Mouse (Mus musculus): ENCODE results near the gene Ehhadh.
A peak's percentile ranks its signal among the peaks of the same experiment; 100 is the strongest.
"Not testable (repeated sequence)": the region's sequence is repeated elsewhere in the genome, so short reads cannot be mapped to it uniquely, and the experiment has no call there.

Gene Ehhadh

DNA sequence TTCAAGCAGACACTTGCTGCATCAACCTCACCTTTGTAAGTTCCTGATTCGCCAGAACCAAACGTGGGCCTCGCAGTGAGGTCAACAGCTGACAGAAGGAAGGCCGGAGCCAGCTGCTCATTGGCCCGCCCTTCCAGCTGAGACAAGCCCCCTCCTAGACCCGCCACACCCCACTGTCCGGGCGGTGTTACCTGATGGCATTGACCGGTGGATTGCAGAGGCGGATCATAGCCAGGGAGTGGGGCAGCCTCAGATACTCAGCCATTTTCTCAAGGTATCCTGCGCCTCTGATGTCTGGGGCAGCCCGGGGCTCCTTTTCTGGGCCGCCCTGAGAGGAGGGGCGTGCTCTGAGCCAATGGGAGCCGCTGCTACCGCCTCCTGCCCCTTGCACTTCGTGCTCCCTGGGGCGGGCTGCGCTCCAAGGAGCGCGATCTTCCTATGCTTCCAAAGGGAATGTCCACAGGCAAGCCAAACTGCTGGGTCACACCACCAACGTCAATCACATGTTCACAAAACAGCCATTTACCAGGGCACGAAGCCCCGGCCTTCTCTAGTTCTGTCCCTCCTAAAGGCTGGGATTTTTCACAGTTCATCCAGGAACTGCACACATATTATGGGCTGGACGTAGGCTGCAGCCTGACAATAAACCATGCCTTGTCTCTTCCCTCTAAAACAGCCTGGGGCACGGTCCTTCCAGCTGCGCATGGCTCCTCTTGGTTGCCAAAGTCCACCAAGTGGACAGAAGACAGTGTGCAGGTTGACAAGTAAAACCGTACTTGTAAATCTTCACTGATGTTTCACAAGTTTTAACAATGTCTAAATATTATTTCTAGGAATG is at the start of gene Ehhadh:
Gene Ehhadh (minus strand): TSS at position 292 of the 838 bp plus-strand sequence.
- DNase-seq, result peak; percentile 45

DNA sequence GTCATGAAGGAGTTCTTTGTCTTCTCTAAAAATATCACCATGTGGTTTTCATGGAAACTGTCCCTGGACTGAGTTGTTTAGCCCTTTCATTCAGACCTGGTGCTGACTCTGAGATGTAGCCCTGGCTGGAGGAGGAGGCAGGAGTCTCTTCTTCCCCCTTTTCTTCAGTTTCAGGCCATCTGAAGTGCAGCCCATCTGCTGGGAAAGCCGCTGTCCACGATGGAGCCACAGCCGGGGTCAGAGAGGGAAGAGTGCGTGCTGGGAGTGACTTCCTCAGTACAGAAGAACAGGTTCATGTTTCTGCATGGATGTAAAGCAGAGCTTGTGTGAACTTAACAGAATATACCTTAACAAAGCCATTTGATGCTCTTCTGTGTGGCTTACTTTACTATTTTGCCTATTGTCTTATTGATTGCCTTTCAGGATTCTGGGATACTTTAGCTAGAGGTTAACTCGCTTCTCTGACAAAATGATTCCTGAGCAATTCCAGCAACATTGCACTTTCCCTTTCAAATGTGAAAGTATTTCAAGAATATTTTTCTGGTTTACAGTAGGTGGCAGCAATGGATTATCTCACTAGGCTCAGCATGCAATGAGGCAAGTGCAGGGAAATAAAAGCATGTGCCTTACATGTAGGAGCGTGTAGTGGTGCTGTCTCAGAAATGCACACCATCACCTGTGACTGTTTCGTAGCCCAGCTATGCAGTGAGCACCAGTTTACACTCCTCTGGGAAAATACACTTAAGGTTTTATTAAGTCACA is 48.9 kb upstream of the Ehhadh start:
- no peak for DNase-seq

DNA sequence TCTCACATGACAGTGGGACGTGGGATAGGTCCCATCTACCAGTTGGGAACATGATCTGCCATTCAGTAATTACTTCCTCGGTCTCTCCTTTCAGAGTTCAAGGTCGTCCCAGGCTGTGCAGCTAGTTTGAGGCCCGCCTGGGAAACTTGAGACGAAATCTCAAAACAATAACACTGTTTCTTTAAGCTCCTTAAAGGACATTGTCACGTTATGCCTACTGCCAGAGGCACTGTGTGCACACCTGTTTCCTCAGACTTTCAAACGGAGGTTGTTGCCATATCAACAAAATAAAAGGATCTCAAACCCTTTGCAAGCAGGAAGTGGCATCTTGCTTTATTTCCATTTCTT is 48.0 kb upstream of the Ehhadh start:
- no peak for DNase-seq

DNA sequence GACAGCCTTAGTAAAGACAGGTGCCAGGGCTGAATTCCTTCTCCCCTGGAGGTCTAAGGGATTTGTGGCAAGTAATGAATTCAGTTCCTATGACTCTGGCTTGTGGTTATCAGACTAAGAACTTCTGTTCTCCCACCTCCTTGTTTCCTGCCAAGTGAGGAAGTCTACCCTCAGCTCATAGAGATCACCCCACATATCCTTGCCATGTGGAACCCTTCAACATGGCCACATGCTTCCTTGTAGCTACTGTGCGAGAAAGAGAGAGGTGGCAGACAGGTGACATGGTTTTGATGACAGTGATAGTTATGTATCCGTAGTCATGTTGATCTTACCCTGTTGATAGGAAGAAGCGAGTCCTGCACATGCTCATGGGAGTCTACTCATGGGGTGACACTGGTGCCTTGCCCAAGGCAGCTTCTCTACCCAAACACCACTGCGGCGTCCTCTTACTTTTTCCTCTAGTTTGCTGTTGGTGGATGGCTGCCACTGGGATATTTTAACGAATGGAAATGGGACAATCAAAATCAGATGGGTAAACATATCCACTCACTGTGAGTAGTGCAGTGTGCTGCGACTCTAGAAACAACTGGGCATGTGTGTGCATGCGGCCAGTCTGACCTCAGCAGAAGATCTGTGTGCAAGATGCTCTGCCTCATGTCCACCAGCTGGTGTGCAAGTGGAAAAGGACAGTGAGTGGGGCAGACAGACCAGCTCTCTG is 47.4 kb upstream of the Ehhadh start:
- DNase-seq, result no peak

DNA sequence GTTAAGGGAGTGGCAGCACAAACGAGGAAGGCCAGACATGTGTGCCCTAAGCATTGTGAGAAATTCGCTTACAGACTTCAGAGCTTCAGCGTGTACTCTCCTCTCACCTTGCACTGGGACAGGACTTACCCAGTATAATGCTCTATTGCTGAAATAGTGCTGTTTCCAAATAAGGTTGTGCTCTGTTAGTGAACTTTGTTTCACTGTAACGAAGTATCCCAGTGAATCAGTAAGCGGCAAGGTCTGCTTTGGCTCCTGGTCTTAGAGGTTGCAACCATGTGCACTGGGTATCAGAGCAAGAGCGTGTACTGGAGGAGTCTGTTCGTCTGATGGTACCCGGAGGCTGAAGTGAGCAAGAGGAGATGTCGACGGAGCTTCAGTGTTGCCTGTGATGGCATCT is 46.4 kb upstream of the Ehhadh start:
- no peak for DNase-seq

DNA sequence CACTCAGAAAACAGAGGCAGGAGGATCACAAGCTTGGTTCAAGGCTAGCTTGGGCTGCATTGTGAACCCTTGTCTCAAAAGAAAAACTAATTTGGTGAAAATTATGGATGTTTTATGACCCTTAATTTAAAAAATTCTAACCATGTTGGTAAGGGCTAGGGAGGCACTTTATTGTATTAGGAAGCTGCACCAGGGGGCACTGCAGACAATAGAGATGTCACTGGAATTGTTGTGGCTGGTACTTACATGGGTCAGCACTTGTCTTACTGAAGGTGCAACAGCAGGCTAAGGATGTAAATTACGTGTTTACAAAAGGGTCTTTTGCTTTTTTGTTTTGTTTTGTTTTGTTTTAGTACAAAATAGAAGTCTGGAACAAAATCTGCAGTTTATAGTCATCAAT is 45.9 kb upstream of the Ehhadh start:
- no peak for DNase-seq

DNA sequence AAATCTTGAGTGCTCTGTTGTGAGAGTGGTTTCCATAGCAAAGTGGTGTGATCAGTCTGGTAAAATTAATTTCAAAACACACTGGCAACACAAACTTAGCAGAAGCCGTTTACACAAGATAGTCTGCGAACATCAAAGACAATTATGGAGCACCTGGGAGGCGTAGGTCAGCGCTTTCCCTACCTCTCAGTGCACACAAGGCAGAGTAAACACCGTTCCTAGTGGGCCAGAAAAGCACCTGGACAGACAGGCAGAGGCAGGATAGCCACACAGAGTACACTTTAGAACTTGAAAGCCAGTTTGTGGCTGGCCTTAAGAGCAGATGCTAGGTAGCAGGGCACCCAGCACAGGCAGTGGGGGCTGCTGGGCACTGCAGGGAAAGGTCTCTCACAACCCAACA is 44.2 kb upstream of the Ehhadh start:
- DNase-seq, result no peak

DNA sequence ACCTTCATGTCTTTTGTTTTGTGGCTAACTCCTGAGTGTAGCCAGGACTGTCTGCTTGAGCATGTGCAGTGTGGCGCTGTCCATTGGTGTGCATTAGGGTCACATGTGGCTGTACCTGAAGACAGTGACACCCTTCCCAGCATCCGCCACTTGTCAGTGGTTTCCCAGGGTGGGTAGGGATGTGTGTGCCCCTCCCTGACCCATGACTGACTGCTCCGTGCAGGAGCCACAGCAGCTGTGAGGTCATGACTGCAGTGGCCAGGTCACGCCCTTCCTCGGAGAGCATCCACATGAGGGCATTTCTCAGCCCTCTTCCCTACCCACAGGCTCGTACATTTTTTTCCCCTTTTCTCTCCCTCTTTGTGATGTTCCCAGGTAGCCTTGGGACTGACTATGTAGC is 43.2 kb upstream of the Ehhadh start:
- DNase-seq, result no peak

DNA sequence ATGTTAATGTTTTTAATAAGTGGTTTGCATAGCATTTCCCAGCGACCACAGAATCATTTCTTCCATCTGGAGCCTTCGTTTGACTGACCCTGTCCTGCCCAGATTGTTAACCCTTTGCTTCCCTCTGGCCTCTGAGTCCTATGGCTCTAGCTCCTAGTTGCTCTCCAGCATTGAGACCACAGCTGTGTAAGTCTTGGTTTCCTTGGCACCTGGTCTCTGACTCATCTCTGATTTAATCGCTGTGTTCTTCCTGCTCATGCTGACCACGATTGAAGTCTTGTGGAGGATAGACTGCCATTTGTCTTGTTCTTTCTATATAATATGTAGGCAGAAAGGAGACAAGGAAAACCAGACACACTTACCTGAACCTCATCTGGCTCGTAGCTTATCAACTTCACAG is 42.1 kb upstream of the Ehhadh start:
- DNase-seq, result no peak

DNA sequence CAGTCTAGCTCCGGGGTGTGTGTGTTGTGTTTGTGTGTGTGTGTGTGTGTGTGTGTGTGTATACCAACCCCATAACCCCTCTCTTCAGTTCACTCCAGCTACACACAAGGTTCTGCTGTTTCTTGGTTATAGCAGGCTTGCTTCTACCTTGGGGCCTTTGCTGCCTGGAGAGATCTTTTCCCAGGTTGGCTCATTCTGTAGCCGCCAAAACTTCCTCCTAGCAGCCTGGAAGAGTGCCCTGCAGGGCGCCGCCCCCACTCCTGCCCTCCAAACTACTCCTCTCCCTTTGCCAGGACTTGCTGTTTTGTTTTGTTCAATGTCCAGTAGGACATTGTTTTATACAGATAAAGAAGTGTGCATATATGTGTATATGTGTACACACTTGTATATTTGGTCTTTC is 40.0 kb upstream of the Ehhadh start:
- DNase-seq, result no peak

DNA sequence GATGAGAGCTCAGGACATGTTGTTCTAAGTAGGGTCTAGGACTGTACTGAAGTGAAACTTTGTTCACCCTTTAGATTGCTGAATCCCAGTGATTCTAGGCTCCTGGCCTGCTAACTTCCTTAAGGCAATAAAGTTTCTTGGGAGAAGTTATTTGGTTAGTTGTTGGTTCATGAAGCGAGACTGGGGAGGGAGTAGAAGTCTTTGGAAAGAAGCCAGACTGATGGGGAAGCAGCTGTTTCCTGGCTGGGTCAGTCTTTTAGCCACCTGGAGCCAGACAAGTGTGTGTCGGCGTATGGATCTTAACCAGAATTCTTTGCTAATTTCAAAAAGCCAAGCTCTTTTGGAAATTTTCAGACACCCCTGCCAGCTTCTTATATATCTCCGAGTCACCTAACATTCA is 39.5 kb upstream of the Ehhadh start:
- peak; percentile 17 for DNase-seq

DNA sequence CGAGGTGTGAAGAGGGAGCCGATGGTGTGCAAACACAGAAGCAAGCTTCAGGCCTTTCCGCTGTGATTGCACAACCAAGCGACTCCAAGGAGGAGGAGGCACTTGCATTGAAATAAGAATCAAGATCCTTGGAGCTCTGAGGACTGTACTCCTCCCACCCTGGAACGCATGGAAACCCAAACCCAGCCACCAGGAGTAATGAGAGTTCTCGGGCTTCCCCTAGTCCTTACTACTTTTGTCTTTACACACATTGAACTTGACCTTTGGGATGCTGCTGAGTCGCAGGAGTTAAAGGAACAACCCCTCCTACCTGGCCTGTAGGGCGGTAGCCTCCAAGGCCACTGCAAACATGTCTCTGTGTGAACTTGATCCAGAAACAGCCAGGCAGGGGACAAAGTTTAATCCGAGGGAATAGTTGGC is 38.0 kb upstream of the Ehhadh start:
- DNase-seq, result no peak

DNA sequence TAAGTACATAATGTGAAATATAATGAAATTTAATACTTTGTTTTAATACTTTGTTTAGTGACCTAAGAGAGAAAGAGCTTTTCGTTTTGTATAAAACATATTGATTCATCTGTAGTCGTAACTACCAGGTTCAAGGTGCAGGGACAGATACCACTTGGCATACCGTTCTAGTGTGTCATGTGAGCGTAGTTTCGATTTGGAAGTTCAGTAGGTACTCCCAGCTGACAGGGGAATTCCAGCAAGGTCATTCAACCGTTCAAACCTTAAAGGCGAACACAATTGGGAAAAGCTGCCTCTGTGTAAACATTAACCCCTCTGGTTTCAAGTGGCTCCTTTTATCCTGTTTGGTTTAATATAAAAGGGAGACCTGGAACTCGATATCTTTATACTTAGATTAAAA is 31.0 kb upstream of the Ehhadh start:
- no peak for DNase-seq

DNA sequence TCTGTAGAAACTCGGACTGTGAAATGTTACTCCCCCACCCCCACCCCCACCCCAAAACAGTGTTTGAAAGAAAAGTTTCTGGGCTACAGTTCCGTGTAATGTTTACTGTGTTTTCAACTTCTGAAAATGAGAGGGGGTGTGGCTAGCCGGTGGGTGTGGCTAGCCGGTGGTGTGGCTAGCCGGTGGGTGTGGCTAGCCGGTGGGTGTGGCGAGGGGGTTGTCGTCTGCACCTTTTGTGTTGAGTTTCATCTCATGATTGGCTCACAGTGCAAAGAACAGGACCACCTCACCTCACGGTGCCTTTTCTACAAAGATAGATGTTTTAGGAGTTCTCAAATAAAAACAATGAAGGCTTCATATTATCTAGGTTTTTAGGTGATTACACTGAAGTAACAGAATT is 30.5 kb upstream of the Ehhadh start:
- DNase-seq, result no peak

DNA sequence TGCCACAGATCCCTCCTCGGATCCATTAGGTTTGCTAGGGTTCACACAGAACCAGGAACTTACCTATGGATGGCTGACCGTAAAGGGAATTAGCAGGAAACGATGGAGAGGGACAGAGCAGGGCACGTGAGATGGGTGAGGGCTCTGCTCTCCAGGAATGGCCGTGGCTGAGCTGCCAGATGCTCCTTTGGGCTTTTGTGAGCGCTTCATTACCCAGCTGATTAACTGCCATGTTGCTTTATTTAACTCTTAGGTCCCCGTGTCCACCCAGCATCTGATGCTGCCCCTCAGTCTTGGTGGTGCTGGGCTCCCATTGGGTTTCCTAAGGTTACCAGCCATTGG is 28.0 kb upstream of the Ehhadh start:
- no peak for DNase-seq

DNA sequence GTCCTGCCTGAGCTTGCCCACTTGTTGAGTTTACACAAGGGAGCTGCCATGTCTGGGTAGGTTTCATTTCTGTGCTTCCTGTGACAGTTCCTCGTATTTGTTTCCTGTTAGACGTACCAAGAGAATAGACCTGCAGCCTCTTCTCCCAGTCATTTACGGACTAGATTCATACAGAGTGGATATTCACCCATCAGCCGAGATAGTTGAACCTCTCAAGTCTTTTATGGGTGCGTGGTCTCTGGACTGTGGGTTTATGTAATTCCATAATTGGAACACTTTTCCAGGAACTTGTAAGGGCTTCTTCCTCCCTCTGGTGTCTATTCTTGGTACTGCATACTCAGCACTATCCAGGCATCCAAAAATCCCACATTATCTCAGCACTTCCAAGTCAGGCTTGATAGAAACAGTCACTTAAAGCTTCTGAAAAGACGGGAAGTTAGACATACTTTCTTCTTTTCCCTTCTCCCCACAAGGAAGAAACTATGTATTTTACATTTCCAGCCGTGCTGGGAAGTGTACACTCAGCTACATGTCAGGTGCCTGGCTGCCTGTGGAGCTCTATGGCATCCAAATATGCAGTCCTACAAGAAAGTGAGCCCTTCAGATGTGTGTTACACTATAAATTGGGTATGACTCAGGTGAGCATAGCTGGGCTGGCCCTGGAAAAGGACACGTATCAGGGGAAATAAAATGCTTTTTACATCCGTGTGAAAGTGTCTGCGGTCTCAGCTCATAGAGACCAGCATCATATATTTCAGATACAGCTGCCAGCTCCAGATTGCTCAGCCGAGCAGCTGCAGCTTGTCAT is 27.5 kb upstream of the Ehhadh start:
- DNase-seq, result peak; percentile 35

DNA sequence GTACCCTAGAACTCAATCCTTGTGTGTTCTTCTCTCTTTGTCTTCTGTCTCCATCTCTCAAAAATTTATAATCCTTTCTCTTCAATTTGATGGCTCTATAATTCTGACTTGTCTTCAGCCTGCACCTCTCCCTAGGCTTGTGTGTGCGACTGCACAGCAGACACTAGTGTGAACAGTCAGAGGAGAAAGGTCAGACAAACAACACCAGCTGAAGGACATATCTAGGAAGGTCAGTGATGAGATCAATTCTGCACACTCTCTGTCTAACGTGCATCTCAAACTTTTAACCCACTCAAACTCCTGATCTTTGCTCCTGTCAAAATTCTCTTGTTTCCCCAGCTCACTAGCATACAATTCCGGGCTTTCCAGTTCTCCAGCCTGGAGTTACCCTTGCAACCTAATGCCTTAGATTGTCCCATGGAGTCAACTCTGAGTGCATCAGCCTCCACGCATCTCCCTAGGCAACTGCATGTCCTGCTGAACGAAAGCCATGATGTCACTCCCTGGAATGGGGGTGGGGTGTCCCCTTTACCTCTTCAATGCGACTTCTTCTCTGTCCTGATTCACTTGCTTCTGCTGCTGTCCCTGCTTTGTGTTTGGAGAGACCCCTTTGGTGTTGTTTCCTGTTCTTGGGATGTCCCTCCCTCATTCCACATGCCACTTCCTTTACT is 25.7 kb upstream of the Ehhadh start:
- DNase-seq, result no peak

DNA sequence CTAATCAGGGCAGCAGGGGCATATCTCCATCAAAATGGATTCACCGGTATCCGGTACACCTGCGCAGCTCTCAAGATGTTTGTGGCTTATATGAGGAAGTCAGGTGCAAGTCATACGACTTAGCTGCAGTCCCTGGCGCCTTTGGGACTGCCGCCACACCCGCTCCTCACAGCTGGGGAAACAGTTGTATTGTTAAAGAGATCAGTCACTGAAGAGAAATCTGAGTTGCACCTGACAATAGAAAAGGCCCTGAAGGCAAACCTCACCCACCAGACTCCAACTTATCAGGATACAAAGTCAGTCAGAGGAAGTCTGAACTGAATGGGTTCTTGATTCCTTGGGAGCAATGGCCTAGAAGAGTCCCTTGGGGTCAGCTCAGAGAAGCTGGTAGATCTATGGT is 20.2 kb upstream of the Ehhadh start:
- not testable (repeated sequence) for DNase-seq

DNA sequence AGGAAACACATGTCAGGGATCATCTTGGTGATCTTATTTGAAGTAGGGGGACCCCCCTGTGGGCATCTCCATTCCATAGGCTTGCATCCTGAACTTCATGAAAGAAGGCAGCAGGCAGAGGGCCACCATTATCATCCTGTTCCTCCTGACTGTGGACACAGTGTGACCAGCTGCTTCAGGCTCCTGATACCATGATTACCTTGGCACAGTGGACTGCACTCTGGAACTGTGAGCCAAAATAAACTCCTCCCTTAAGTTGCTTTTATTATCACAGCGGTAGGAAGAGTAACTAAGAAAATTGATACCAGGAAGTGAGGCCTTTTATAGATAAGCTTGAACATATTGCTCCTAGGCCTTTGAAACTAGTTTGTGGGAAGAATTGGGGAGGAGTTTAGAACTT is 19.3 kb upstream of the Ehhadh start:
- no peak for DNase-seq

DNA sequence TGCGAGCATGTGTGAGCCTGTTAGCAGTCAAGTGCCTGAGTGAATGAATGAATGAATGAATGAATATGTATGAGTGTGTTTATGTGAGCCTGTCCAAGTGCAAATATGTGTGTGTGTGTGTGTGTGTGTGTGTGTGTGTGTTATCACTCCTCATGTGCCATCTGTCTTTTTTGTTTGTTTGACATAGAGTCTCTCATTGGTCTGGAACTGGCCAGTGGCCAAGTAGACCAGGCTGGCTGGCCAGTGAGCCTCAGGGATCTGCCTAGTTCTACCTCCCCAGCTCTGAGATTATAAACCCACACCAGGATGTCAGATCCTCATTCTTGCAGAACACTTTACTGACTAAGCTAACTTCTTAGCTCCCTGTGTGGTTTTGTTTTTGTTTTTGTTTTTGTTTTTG is 16.7 kb upstream of the Ehhadh start:
- no peak for DNase-seq

DNA sequence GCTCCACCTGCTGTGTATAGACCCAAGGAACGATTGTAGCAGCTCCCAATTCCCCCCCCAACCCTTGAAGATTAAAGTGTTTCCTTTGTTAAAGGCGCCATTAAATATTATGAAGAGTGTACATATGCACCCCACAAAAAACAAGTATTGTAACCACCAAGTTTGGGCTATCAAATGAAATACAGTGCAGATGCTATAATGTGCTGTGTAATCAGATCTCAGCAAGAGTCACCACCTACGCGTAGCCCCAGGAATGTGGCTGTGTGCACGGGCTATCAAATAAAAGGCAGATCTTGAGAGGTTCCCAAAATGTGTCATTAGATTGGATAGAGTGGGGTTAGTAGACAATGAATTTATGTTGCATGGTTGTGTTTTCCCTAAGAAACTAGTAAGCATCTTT is 7.5 kb upstream of the Ehhadh start:
- DNase-seq, result no peak

DNA sequence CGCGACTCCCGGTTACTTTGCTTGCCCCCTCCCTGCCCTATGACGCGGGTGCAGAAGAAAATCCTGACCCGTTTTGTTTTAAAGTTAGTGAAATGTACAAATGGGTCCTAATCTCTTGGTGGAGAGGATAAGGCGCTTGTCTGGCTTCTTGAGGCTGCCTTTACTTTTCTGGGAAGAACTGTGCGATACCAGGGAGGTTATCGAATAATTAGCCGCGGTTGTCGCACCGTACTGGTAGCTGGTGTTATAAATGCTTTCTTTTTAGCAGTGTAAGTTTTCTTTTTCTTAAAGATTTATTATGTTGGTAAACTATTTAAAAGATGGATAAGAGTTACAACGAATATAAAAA is 7.1 kb upstream of the Ehhadh start:
- no peak for DNase-seq

All from layer of hippocampus, adult 9-11 months (tissue).